Mouse (Mus musculus) small intestine, adult 2 months (tissue): ENCODE results near the gene Plppr3.

Source experiments
- CTCF ChIP-seq: fragments of 200-500 bp; IDR thresholded peaks from 2 replicates; pipeline ENCODE4 v1.5.1; 2012; ENCODE audit warnings: low read depth, mild to moderate bottlenecking, control low read depth, inconsistent platforms, low read length, moderate library complexity, mixed read lengths; ENCODE audit not compliant: insufficient replicate concordance, insufficient read length; ENCODE audit errors: extremely low read depth
- POLR2A ChIP-seq: fragments of 200-500 bp; IDR thresholded peaks from 2 replicates; pipeline ENCODE4 v1.6.1; 2012; ENCODE audit warnings: low read depth, mild to moderate bottlenecking, control low read depth, inconsistent platforms, low read length, moderate library complexity

- TF ChIP-seq POLR2A (no peak), CTCF (no peak)
Observed at GRCm38 (mm10) chr10:79873715-79874289, 632 bp downstream of the Plppr3 start.
